Mouse (Mus musculus): Measurements from ENCODE around the gene Scube1.

DNA sequence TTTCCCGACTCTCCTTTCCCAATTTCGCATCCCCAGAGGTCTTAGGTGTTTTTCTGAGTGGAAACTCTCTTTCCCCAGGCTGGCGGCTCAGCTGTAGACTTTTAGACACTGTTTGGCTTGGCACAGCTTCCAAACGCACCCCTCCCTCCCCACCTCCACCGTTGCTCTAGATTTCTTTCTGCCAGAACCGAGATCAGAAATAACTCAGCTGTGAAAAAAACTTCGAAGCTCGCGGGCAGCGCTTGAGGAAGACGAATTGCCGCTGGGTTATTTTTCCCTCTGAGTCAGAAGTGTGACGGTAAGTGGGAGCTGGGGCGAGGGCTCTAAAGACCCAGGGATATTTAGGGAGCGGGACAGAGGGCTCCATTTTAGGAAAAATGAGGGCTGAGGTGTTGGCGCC lies 21.5 kb upstream of the Scube1 start:
- TF ChIP-seq CTCF (IDR thresholded peaks at IDR 0.05; ENCODE audit: control insufficient read depth, insufficient read depth, low read length) (no peak), POLR2A (IDR thresholded peaks at IDR 0.05; ENCODE audit: borderline replicate concordance, control insufficient read depth, low read depth, low read length) (no peak)

All from bone marrow, adult 2 months (tissue).